Mouse (Mus musculus): ENCODE measurements around the gene 4930467E23Rik. TPM values are rescaled to one million over a fixed set of nuclear protein-coding genes. Genes with fewer than 3 reads are reported as not detected.
"Not testable (repeated sequence)": the region's sequence is repeated elsewhere in the genome, so short reads cannot be mapped to it uniquely, and the experiment has no call there.

The 4930467E23Rik gene
- total RNA-seq, 2 experiments from 2014 or later, result 0.20 TPM; not detected in 1

DNA sequence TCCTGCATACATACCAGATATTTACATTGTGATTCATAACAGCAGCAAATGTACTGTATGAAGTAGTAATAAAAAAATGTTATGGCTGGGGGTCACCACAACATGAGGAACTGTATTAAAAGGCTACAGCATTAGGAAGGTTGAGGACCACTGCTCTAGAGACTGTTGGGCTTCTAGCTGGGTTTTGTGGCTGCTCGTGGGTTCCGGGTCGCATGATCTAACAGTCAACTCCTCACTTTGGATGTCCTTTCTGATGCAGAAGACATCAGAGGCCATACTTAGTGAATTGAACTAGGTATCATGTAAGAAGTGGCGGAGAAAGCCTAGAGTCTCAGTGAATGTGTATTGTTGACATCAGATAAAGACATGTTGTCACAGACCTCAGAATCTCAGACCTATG lies 19.9 kb upstream of the 4930467E23Rik start:
- not testable (repeated sequence) for DNase-seq (ENCODE audit: low spot score in 2 of 2)

- not testable (repeated sequence) for DNase-seq (ENCODE audit: low spot score in 2 of 2)
These were observed 18.1 kb upstream of the 4930467E23Rik start for GRCm38 (mm10) chr8:19711171-19711860.

GRCm38 (mm10) chr8:19712227-19712750 lies 17.1 kb upstream of the 4930467E23Rik start:
- DNase-seq (ENCODE audit: low spot score in 2 of 2), result not testable (repeated sequence)

GRCm38 (mm10) chr8:19712816-19713215 lies 16.6 kb upstream of the 4930467E23Rik start:
- not testable (repeated sequence) for DNase-seq (ENCODE audit: low spot score in 2 of 2)

DNA sequence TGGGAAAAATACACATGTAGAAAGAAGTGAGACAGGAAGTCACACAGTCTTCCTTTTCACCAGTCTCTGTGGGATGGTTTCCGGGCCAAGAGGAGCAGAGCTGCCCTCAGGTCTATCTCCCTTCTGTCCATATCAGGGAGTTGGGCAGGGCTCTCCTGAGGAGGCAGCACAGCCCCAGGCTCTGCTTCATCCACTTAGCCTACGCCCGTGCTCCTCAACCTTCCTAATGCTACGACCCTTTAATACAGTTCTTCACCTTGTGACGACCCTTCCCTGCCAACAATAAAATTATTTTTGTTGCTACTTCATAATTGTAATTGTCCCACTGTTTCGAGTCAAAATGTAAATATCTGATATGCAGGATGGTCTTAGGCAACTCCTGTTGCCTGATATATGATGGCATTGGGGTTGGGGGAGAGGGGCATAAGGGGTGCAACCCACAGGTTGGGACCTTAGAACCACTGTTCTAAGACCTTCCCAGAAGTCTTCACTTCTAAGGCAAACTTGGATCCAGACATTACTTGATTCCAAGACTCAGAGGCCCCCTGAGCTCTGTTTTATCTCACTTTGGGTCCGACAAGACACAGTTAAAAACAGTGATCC lies 16.0 kb upstream of the 4930467E23Rik start:
- DNase-seq (ENCODE audit: low spot score in 2 of 2), result not testable (repeated sequence)

DNA sequence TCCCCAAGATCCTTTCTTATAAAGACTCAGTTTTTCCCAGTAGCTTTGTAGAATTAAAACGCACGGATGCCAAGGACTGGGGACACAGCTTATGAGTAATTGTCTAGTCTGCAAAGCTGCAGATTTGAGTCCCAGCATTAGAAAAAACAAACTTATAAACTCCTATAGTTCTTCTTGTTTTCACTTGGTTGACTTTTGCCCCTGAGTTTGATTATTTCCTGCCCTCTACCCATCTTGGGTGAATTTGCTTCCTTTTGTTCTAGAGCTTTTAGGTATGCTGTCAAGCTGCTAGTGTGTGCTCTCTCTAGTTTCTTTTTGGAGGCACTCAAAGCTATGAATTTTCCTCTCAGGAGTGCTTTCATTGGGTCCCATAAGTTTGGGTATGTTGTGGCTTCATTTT lies 14.9 kb upstream of the 4930467E23Rik start:
- not testable (repeated sequence) for DNase-seq (ENCODE audit: low spot score in 2 of 2)

- DNase-seq (ENCODE audit: low spot score in 2 of 2), result not testable (repeated sequence)
These were observed 14.1 kb upstream of the 4930467E23Rik start for GRCm38 (mm10) chr8:19715266-19715665.

- DNase-seq (ENCODE audit: low spot score in 2 of 2), result not testable (repeated sequence)
These were observed 11.5 kb upstream of the 4930467E23Rik start for GRCm38 (mm10) chr8:19717851-19718250.

DNA sequence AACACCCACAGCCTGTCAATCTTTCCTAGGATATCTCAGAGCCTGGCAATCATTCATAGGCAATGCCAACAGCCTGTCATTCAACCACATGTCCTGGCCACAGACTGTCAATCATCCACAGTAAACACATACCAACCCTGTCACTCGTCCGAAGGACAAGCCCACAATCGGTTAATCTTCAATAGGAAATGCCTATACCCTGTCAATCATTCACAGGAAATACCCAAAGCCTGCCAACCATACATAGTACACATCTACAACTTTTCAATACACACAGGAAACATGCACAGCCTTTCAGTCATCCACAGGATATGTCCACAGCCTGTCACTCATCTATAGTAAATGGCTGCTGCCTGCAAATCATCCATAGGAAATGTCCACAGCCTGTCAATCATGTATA lies 9.9 kb upstream of the 4930467E23Rik start:
- DNase-seq (ENCODE audit: low spot score in 2 of 2), result not testable (repeated sequence)

DNA sequence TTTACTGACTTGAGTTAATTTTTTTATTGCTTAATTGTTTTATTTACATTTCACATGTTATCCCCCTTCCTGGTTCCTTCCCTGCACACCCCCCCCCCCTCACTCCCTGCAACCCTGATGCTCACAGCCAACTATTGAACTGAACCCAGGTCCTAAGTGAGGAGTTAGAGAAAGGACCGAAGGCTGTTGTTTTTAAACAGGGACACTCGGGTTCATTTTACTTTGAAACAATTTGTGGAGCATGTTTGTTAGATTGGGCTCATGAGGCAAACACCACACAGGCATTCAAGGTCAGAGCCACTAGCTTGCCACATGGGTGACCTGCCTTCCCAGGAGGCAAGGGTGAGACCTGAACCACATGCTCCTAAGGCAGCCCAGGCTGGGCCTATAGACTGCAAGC lies 4.5 kb upstream of the 4930467E23Rik start:
- DNase-seq (ENCODE audit: low spot score in 2 of 2), result not testable (repeated sequence)

- DNase-seq (ENCODE audit: low spot score in 2 of 2), result not testable (repeated sequence)
These were observed 22.4 kb downstream of the 4930467E23Rik start for GRCm38 (mm10) chr8:19751773-19752172.

DNA sequence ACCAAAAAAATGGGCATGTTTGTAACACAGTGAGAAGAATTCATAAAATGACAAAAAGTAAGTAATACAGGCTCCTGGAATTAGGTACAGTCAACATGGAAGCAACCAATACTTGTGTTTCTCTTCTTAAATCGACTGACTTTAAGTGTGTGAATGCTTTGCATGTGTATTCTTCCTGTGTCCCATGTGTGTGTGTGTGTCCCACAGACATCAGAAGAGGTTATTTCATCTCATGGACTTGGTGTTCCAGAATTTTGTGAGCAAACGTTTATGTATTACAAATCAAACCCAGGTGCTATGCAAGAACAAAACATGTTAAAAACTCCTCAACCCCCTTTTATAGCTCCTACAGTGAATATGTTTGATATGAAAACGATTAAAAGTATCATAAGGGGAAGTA lies 24.8 kb downstream of the 4930467E23Rik start:
- not testable (repeated sequence) for DNase-seq (ENCODE audit: low spot score in 2 of 2)

GRCm38 (mm10) chr8:19754961-19755360 lies 25.6 kb downstream of the 4930467E23Rik start:
- not testable (repeated sequence) for DNase-seq (ENCODE audit: low spot score in 2 of 2)

GRCm38 (mm10) chr8:19761660-19762059 lies 32.3 kb downstream of the 4930467E23Rik start:
- DNase-seq (ENCODE audit: low spot score in 2 of 2), result not testable (repeated sequence)

DNA sequence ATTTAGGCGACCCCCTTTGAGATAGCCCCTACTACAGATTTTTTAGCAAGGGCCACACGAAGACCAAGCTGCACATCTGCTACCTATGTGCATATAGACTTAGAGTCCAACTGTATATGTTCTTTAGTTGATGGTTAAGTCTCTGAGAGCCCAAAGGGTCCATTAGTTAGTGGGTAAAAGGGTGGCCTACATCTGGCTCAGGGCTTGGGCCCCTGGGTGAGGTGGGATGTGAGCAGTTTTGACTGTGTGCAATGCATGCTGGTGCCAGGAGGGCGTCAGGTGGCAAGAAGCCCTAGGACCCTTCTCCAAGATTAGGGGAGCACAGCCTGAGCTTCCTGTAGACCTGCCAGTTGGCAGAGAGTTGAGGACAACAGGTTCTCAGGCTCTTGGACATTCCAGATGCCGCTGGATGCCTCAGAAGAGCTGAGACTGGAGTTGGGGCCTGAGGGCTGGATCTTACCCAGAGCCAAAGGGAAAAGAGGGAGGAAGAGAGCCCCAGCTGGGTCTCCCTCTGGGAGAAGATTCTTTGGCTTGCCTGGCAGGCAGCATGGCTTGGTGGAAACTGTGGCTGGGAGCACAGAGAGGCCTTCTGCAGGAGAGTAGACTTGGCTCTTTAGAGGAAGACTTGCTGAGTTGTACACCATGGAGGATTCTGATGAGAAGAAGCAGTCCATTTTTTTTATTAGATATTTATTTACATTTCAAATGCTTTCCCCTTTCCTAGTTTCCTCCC lies 33.6 kb downstream of the 4930467E23Rik start:
- peak in 1 of 2 experiments; percentile 49 for DNase-seq (ENCODE audit: low spot score in 2 of 2)

- peak in 1 of 2 experiments; percentile 66 for DNase-seq (ENCODE audit: low spot score in 2 of 2)
These were observed 36.2 kb downstream of the 4930467E23Rik start for GRCm38 (mm10) chr8:19765531-19765930.

DNA sequence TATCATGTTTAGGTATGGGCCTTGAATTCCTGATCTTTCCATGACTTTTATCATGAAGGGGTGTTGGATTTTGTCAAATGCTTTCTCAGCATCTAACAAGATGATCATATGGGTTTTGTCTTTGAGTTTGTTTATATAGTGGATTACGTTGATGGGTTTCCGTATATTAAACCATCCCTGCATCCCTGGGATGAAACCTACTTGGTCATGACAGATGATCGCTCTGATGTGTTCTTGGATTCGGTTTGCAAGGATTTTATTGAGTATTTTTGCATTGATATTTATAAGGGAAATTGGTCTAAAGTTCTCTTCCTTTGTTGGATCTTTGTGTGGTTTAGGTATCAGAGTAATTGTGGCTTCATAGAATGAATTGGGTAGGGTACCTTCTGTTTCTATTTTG lies 44.1 kb downstream of the 4930467E23Rik start:
- not testable (repeated sequence) for DNase-seq (ENCODE audit: low spot score in 2 of 2)

DNA sequence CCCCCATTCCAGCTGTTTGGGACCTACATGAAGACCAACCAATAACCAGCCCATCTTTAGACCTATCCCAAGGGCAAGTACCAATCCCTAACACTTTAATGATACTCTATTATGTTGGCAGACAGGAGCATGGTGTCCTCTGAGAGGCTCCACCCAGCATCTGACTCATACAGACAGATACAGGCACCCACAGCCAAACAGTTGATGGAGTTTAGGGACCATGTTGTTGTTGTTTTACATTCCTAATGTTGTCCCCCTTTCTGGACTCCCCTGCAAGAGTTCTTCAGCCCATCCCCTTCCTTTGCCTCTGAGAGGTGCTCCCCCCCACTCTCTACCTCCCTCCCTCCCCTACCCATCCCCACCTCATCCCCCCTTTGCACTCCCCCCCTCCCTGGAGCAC lies 46.9 kb downstream of the 4930467E23Rik start:
- not testable (repeated sequence) for DNase-seq (ENCODE audit: low spot score in 2 of 2)

GRCm38 (mm10) chr8:19777500-19777899 lies 48.1 kb downstream of the 4930467E23Rik start:
- DNase-seq (ENCODE audit: low spot score in 2 of 2), result not testable (repeated sequence)

DNA sequence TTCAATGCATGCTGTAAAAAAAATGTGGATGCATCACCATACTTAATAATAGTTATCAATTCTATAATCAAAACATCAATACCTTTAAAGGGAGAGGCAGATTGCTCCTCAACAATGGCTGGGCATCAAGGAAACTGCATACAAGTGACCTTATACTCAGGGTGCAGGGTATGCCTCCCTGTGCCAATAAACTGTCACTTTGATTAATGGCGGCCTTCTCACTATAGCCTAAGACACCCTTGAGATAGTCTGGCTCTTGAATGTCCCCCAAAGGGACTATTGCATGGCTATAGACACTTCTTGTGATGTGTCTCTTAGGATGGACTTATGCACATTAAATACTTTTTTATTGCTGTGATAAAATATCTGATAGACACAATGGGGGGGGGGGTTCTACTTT lies 48.8 kb downstream of the 4930467E23Rik start:
- peak in 1 of 2 experiments; percentile 67 for DNase-seq (ENCODE audit: low spot score in 2 of 2)

DNA sequence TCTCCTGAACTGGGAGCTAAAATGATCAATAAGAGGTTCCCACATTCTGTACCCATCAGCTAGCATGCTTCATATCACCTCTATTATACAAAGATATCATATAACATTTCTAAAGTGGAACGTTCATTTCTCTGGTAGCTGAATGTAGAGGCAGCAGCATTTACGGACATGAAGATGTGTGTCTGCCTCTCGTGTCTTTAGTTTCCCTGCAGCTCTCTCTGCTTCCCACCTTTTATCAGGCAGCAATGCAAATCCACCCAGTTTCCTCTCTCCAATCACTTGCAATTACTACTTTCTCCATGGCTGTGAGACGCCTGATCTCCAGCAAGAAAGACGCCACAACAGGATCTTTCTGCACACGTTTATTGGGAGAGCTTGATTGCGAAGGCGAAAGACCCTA lies 49.5 kb downstream of the 4930467E23Rik start:
- DNase-seq (ENCODE audit: low spot score in 2 of 2), result not testable (repeated sequence)

All from adrenal gland, postnatal 4 days (tissue).